ENCODE assay signal across 28 mouse cellular contexts in the genomic region with DNA sequence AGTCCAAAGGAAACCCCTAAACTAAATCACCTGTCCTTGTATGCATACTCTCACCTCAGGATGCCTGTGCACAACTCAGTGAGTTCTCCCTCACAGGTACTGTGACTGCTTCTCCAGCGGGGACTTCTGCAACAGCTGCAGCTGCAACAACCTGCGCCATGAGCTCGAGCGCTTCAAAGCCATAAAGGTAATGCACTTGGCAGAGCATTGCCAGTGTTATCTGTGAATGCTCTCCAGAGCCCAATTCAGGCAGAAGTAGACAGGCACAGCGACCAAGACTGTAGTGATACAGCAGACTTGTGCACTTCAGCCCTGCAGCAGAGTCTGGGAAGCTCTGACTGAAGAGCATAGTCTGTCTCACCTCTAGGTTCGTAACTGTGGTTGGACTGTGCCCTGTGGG. TPM values are rescaled to one million over a fixed set of nuclear protein-coding genes. Genes with fewer than 3 reads are reported as not detected.
"Had no signal": no experiment of that assay in that cellular context is flagged by ENCODE, and none has a peak within 500 bp of the region (broad histone marks: within the 10 kb centered on the region; RNA-seq: fewer than 3 reads in every experiment).

No protein-coding gene starts in this region.

- H3K36me3 ChIP-seq: heart, embryonic 10.5 days; hindbrain, embryonic 10.5 days; hindbrain, embryonic 13.5 days; intestine, embryonic 15.5 days; limb, embryonic 10.5 days; limb, embryonic 12.5 days; liver, embryonic 13.5 days; liver, embryonic 15.5 days had no signal

- H3K27me3 ChIP-seq: intestine, embryonic 15.5 days; limb, embryonic 12.5 days; liver, embryonic 13.5 days; liver, embryonic 15.5 days had no signal

- H3K9ac ChIP-seq: hindbrain, embryonic 13.5 days; intestine, embryonic 15.5 days; limb, embryonic 12.5 days; liver, embryonic 13.5 days; liver, embryonic 15.5 days; liver, postnatal 0 days had no signal

- DNase-seq: gastrocnemius, adult 2 months; gastrocnemius, postnatal 10 days; gastrocnemius, postnatal 25 days; kidney, adult 18-20 months; kidney, adult 8-10 months; kidney, postnatal 10 days; kidney, postnatal 25 days; kidney, postnatal 4 days; liver; liver, embryonic 13.5 days; liver, postnatal 0 days had no signal

- H3K4me2 ChIP-seq: hindbrain, embryonic 13.5 days; intestine, embryonic 15.5 days; limb, embryonic 12.5 days; liver, embryonic 11.5 days; liver, embryonic 13.5 days; liver, embryonic 15.5 days had no signal

- H3K4me3 ChIP-seq: gastrocnemius, adult 2 months; heart, embryonic 10.5 days; hindbrain, embryonic 10.5 days; hindbrain, embryonic 13.5 days; intestine, embryonic 15.5 days; layer of hippocampus, adult 2 months; left cerebral cortex, adult 2 months; limb, embryonic 10.5 days; limb, embryonic 12.5 days; liver, embryonic 13.5 days; liver, embryonic 15.5 days had no signal

- H3K4me1 ChIP-seq: hindbrain, embryonic 10.5 days; hindbrain, embryonic 13.5 days; intestine, embryonic 15.5 days; limb, embryonic 10.5 days; limb, embryonic 12.5 days; liver, embryonic 13.5 days; liver, embryonic 15.5 days had no signal

- H3K27ac ChIP-seq: gastrocnemius, adult 2 months; heart, embryonic 10.5 days; hindbrain, embryonic 10.5 days; hindbrain, embryonic 13.5 days; intestine, embryonic 15.5 days; layer of hippocampus, adult 2 months; left cerebral cortex, adult 2 months; limb, embryonic 10.5 days; limb, embryonic 12.5 days; liver, embryonic 13.5 days; liver, embryonic 15.5 days had no signal

- ATAC-seq: forebrain, embryonic 16.5 days; inflammation-experienced regulatory T-cells, adult 6 months; intestine, embryonic 15.5 days; intestine, postnatal 0 days; liver, postnatal 0 days had no signal

- H3K9me3 ChIP-seq: heart, embryonic 10.5 days; intestine, embryonic 15.5 days; limb, embryonic 10.5 days; liver, embryonic 13.5 days; liver, embryonic 15.5 days had no signal

RNA-seq across cellular contexts. Expression of a gene that starts 12.0 kb away (rescaled TPM):
- total RNA-seq: gastrocnemius, postnatal 4 days; granulocyte monocyte progenitor cell, adult 5-6 weeks; heart, adult 8-10 months had no signal
- polyA plus RNA-seq: kidney, embryonic 14.5 days; liver, embryonic 13.5 days; liver, postnatal 0 days had no signal

RNA-seq across cellular contexts. Expression of a gene that starts 13.7 kb away (rescaled TPM):
- polyA plus RNA-seq: inflammation-experienced regulatory T-cells, adult 6 months had no signal
